Mouse (Mus musculus): ENCODE measurements around the gene Gbp3. TPM values are rescaled to one million over a fixed set of nuclear protein-coding genes. Genes with fewer than 3 reads are reported as not detected.

Gene Gbp3
- total RNA-seq, 2 experiments from 2014 or later: 3.5 to 4.1 TPM

GRCm38 (mm10) chr3:142583067-142583466, 23.2 kb downstream of the Gbp3 start:
- intact Hi-C loops (cut with DNase I): no loop called here
- no peak for DNase-seq (ENCODE audit: low spot score in 2 of 2)

DNA sequence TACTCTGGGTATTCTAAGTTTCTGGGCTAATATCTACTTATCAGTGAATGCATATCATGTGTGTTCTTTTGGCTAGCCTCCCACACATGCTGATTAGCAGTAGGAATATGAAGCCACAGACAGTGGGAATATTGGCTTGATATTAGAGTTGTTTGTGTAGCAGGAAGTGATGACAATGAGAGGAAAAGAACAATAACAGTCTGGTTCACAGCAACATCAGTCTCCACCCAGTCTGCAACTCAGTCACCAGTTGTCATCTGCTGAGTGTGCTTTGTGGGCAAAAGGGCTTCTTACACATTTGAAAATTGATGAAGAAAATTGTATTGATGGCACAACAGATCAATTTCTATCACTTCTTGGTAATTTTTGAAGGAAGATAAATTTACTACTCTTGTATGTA, 27.6 kb downstream of the Gbp3 start:
- intact Hi-C loops (cut with DNase I): no loop called here
- no peak for DNase-seq (ENCODE audit: low spot score in 2 of 2)

GRCm38 (mm10) chr3:142588888-142589287, 29.1 kb downstream of the Gbp3 start:
- DNase-seq (ENCODE audit: low spot score in 2 of 2): no peak
- intact Hi-C loops (cut with DNase I): no loop called here

DNA sequence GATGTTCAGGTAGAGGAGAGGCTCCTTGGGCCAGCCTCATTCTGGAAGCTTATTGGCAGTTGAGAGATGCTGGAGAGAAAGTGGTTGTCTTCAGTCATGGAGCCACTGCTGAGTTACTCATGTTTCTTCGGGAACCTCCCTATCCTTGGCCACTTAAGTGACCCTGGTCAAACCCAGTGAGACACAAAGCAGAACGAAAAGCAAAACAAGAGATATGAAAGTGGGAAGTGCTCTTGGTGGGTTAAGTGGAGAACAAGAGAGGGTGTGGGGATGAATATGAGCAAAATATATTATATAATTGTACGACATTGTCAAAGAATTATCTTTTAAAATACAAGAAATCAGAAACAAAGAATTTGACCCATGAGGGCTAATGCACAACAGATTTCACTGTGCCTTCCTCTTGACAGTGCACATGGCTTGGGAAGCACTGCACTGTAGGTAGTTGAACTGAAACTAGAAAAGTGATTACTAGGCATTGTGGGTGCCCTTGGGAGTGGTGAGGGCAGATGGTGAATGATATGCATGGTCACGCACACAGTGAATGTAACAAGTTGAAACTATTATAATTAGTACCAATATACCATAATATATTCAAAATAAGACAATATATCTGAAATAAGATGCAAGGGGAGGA, 30.7 kb downstream of the Gbp3 start:
- intact Hi-C loops (cut with DNase I): no loop called here
- no peak for DNase-seq (ENCODE audit: low spot score in 2 of 2)

DNA sequence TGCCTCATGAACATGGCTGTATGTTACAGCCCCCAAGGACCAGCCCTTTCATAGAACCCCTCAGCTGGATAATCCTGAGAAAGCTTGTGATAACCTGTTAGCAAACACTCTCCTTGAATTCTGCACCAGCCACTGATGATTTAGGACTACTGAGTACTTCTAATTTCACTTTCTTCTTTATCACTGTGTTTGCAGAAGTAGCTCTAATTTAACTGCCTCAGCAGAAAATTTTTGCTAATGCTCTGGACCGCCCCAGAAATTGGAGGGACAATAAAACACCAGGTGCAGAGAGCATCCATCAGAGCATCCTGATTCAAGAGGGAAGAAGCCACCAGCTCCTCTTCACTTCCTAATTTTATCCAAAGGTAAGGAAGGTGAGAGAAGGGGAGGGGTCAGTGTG, 34.7 kb downstream of the Gbp3 start, which contains the start of gene Gbp2b:
Gene Gbp2b (plus strand): TSS at position 301 of the 400 bp plus-strand sequence.
- intact Hi-C loops (cut with DNase I): no loop called here
- DNase-seq (ENCODE audit: low spot score in 2 of 2): no peak

GRCm38 (mm10) chr3:142597923-142598322, 38.1 kb downstream of the Gbp3 start:
- DNase-seq (ENCODE audit: low spot score in 2 of 2): no peak
- intact Hi-C loops (cut with DNase I): no loop called here

GRCm38 (mm10) chr3:142601675-142602074, 41.8 kb downstream of the Gbp3 start:
- no peak for DNase-seq (ENCODE audit: low spot score in 2 of 2)
- intact Hi-C loops (cut with DNase I): no loop called here

DNA sequence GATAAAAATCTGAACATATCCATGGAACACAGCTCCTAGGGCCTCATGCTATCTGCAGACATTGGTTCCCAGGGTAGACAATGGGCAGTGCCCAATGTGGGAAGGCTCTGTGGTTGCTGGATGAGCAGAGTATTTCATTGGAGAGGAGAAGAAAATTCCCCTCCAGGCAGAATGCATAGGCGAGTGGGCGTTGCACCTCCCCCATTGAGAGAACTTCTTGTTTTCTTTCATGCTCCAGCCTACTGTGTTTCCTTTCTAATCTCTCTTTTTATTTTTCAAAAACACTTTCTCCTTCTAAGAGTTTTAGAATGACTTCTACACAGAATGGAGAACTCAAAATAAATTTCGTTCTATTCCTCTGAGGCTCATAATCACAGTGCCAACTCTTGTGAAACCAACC, 58.8 kb downstream of the Gbp3 start:
- DNase-seq (ENCODE audit: low spot score in 2 of 2): no peak
- intact Hi-C loops (cut with DNase I): no loop called here

GRCm38 (mm10) chr3:142619606-142620005, 59.8 kb downstream of the Gbp3 start:
- intact Hi-C loops (cut with DNase I): no loop called here
- DNase-seq (ENCODE audit: low spot score in 2 of 2): no peak

DNA sequence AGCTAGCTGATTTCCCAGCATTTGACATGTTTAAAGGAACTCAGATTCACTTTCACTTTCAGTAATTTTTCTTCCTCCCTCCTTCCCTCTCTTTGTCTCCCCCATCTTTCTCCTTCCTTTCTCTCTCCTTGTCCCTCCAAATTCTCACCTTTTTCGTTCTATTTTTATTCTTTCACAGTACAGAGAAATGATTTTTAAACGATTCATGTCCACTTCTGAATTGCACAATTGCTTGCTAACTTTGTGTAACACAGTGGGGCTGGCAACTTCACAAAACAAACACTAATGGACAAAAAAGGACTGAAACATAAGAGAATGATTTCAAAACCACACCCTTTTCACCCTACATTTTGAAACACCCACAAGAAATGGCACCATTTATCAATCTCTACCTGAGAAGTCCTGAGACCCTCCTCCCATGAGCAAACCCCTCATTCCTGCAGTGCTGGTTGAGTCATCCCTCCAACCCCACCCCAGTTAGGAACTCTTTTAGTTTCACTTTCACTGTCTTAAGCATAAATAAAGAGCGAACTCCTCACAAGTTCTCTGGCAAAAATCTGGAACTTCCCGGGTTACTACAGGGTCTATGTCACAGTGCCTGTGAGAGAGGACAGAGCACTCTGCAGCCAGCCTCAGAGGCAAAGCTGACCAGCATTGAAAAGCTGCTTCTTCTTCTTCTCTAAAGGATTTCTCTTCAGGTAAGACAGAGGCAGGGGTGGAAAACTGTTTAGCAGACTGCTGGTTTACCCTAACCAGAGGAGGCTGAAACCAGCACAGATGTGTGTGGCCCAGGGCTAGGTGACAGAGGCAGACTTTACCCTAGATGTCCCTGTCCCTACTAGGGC, 60.5 kb downstream of the Gbp3 start, which contains the start of gene Gbp2:
Gene Gbp2 (plus strand): TSS at position 492 of the 845 bp plus-strand sequence.
- no peak for DNase-seq (ENCODE audit: low spot score in 2 of 2)
- intact Hi-C loops (cut with DNase I): no loop called here

DNA sequence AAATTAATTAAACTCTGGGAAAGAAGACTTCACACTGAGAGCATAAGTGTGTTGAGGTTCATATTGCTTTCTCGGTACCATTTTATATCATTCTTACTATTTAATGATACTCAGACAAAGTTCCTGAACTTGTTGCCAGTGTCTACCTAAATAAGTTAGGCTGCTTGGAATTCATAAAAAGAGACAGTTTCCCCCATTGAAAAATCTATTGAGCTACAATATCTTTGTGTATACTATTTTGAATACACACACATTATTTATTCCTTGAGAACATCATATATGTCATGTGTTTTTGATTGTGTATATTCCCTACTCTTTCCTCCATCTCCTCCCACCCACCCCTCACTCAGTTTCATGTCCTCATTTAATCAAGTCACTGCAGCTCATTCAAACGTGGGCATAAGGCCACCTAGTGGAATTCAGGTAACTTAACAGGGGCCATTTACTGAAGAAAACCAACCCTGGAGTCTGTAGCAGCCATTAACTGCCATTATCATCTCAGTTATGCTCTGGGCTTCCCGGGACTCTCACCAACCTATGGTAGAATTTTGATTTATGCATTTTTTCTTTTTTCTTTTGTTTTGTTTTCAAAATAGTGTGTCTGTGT, 61.2 kb downstream of the Gbp3 start:
- intact Hi-C loops (cut with DNase I): no loop called here
- no peak for DNase-seq (ENCODE audit: low spot score in 2 of 2)

Other genes with a start within 250 kb of the Gbp3 start
- gene Pdlim5, start 164.3 kb upstream of the Gbp3 start, total RNA-seq (2021): 10 to 100 TPM; 16.7 to 21.0 TPM
- 1 to 10 TPM; 1.8 to 2.3 TPM for gene Gbp5, start 66.0 kb upstream of the Gbp3 start, total RNA-seq (2021)
- 1 to 10 TPM; 2.5 to 2.7 TPM for gene Gbp7, start 29.7 kb upstream of the Gbp3 start, total RNA-seq (2021)
- gene Gbp2b, start 34.8 kb downstream of the Gbp3 start, total RNA-seq (2021): not detected
- 1 to 10 TPM; 1.3 to 2.0 TPM for gene Gbp2, start 60.6 kb downstream of the Gbp3 start, total RNA-seq (2021)
- 1 to 10 TPM; 4.0 to 6.8 TPM for gene Kyat3, start 141.0 kb downstream of the Gbp3 start, total RNA-seq (2021)
- gene Gtf2b, start 205.0 kb downstream of the Gbp3 start, total RNA-seq (2021): 10 to 100 TPM; 40.6 to 42.5 TPM

Measured in left cerebral cortex, postnatal 36 days (tissue).